Mouse (Mus musculus): ENCODE data around the gene Hnf4a. TPM values are rescaled to one million over a fixed set of nuclear protein-coding genes. Genes with fewer than 3 reads are reported as not detected.
A peak's percentile ranks its signal among the peaks of the same experiment; 100 is the strongest.

Gene Hnf4a
- polyA plus RNA-seq, 1 experiment from 2014 or later, result 24.2 TPM

GRCm38 (mm10) chr2:163542674-163543073 lies 36.1 kb downstream of the Hnf4a start:
- Histone ChIP-seq H3K4me3 (ENCODE audit: low read depth, low read length) (no peak overlapping the region), H3K27me3 (ENCODE audit: control insufficient read depth, insufficient read depth, low read length) (no peaks in the 10 kb centered on the region), H3K36me3 (ENCODE audit: control insufficient read depth, insufficient read depth, low read length) (no peaks in the 10 kb centered on the region), H3K4me1 (replicated peaks; ENCODE audit: control insufficient read depth, insufficient read depth) (no peaks in the 10 kb centered on the region), H3K4me2 (replicated peaks; ENCODE audit: low read depth) (no peak overlapping the region), H3K9me3 (ENCODE audit: control insufficient read depth, low read length) (no peaks in the 10 kb centered on the region), H3K9ac (ENCODE audit: low read length) (no peak overlapping the region), H3K27ac (replicated peaks) (no peak overlapping the region)
- WGBS, result 87% methylated on average over 10 of the region's 10 CpGs
- TF ChIP-seq CTCF (IDR thresholded peaks at IDR 0.05; ENCODE audit: low read depth) (no peak), EP300 (optimal IDR thresholded peaks at IDR 0.05) (no peak)
- ATAC-seq (ENCODE audit: low FRiP score, low TSS enrichment), result no peak
- DNase-seq (ENCODE audit: low spot score), result no peak

- H3K9me3 ChIP-seq (ENCODE audit: control insufficient read depth, low read length), result no peaks in the 10 kb centered on the region
- no peaks in the 10 kb centered on the region for H3K27me3 ChIP-seq (ENCODE audit: control insufficient read depth, insufficient read depth, low read length)
- H3K4me2 ChIP-seq (replicated peaks; ENCODE audit: low read depth), result no peak overlapping the region
- ATAC-seq (ENCODE audit: low FRiP score, low TSS enrichment) (peak; percentile 58), DNase-seq (ENCODE audit: low spot score) (peak; percentile 45)
- no peaks in the 10 kb centered on the region for H3K4me1 ChIP-seq (replicated peaks; ENCODE audit: control insufficient read depth, insufficient read depth)
- TF ChIP-seq CTCF (IDR thresholded peaks at IDR 0.05; ENCODE audit: low read depth) (no peak), EP300 (optimal IDR thresholded peaks at IDR 0.05) (no peak)
- H3K4me3 ChIP-seq (ENCODE audit: low read depth, low read length), result no peak overlapping the region
- no peaks in the 10 kb centered on the region for H3K36me3 ChIP-seq (ENCODE audit: control insufficient read depth, insufficient read depth, low read length)
- H3K27ac ChIP-seq (replicated peaks), result no peak overlapping the region
- H3K9ac ChIP-seq (ENCODE audit: low read length), result no peak overlapping the region
- 61% methylated on average over 14 of the region's 14 CpGs for WGBS
Measured at GRCm38 (mm10) chr2:163546623-163547318, 40.2 kb downstream of the Hnf4a start.

- H3K4me1 ChIP-seq (replicated peaks; ENCODE audit: control insufficient read depth, insufficient read depth), result no peaks in the 10 kb centered on the region
- TF ChIP-seq EP300 (optimal IDR thresholded peaks at IDR 0.05) (no peak), CTCF (IDR thresholded peaks at IDR 0.05; ENCODE audit: low read depth) (no peak)
- H3K4me2 ChIP-seq (replicated peaks; ENCODE audit: low read depth), result no peak overlapping the region
- H3K4me3 ChIP-seq (ENCODE audit: low read depth, low read length), result no peak overlapping the region
- H3K36me3 ChIP-seq (ENCODE audit: control insufficient read depth, insufficient read depth, low read length), result no peaks in the 10 kb centered on the region
- H3K27ac ChIP-seq (replicated peaks), result no peak overlapping the region
- no peak for DNase-seq (ENCODE audit: low spot score)
- no peak overlapping the region for H3K9ac ChIP-seq (ENCODE audit: low read length)
- no peak for ATAC-seq (ENCODE audit: low FRiP score, low TSS enrichment)
- no peaks in the 10 kb centered on the region for H3K27me3 ChIP-seq (ENCODE audit: control insufficient read depth, insufficient read depth, low read length)
- H3K9me3 ChIP-seq (ENCODE audit: control insufficient read depth, low read length), result no peaks in the 10 kb centered on the region
- WGBS, result 65% methylated on average over 5 of the region's 6 CpGs
Measured at GRCm38 (mm10) chr2:163548822-163549221, 42.2 kb downstream of the Hnf4a start.

GRCm38 (mm10) chr2:163549786-163550185 lies 43.2 kb downstream of the Hnf4a start:
- no peak for TF ChIP-seq EP300 (optimal IDR thresholded peaks at IDR 0.05)
- TF ChIP-seq CTCF (IDR thresholded peaks at IDR 0.05; ENCODE audit: low read depth), result no peak
- H3K4me3 ChIP-seq (ENCODE audit: low read depth, low read length), result no peak overlapping the region
- no peak for DNase-seq (ENCODE audit: low spot score)
- no peaks in the 10 kb centered on the region for H3K4me1 ChIP-seq (replicated peaks; ENCODE audit: control insufficient read depth, insufficient read depth)
- H3K36me3 ChIP-seq (ENCODE audit: control insufficient read depth, insufficient read depth, low read length), result no peaks in the 10 kb centered on the region
- 35% methylated on average over 6 of the region's 6 CpGs for WGBS
- no peaks in the 10 kb centered on the region for H3K27me3 ChIP-seq (ENCODE audit: control insufficient read depth, insufficient read depth, low read length)
- H3K9ac ChIP-seq (ENCODE audit: low read length), result no peak overlapping the region
- no peaks in the 10 kb centered on the region for H3K9me3 ChIP-seq (ENCODE audit: control insufficient read depth, low read length)
- H3K27ac ChIP-seq (replicated peaks), result no peak overlapping the region
- no peak overlapping the region for H3K4me2 ChIP-seq (replicated peaks; ENCODE audit: low read depth)
- ATAC-seq (ENCODE audit: low FRiP score, low TSS enrichment), result no peak

- ATAC-seq (ENCODE audit: low FRiP score, low TSS enrichment), result peak; percentile 88
- no peak overlapping the region for H3K4me3 ChIP-seq (ENCODE audit: low read depth, low read length)
- TF ChIP-seq EP300 (optimal IDR thresholded peaks at IDR 0.05) (no peak), CTCF (IDR thresholded peaks at IDR 0.05; ENCODE audit: low read depth) (no peak)
- 52% methylated on average over 8 of the region's 8 CpGs for WGBS
- H3K27ac ChIP-seq (replicated peaks), result no peak overlapping the region
- no peaks in the 10 kb centered on the region for H3K27me3 ChIP-seq (ENCODE audit: control insufficient read depth, insufficient read depth, low read length)
- no peaks in the 10 kb centered on the region for H3K36me3 ChIP-seq (ENCODE audit: control insufficient read depth, insufficient read depth, low read length)
- no peak overlapping the region for H3K9ac ChIP-seq (ENCODE audit: low read length)
- H3K9me3 ChIP-seq (ENCODE audit: control insufficient read depth, low read length), result no peaks in the 10 kb centered on the region
- H3K4me1 ChIP-seq (replicated peaks; ENCODE audit: control insufficient read depth, insufficient read depth), result no peaks in the 10 kb centered on the region
- no peak overlapping the region for H3K4me2 ChIP-seq (replicated peaks; ENCODE audit: low read depth)
- DNase-seq (ENCODE audit: low spot score), result peak; percentile 53
Measured at GRCm38 (mm10) chr2:163552518-163552929, 45.9 kb downstream of the Hnf4a start.

GRCm38 (mm10) chr2:163554425-163554982 lies 47.9 kb downstream of the Hnf4a start:
- H3K4me2 ChIP-seq (replicated peaks; ENCODE audit: low read depth), result no peak overlapping the region

More at GRCm38 (mm10) chr2:163554425-163554982, 47.9 kb downstream of the Hnf4a start:
- H3K36me3 ChIP-seq (ENCODE audit: control insufficient read depth, insufficient read depth, low read length), result no peaks in the 10 kb centered on the region
- H3K27me3 ChIP-seq (ENCODE audit: control insufficient read depth, insufficient read depth, low read length), result no peaks in the 10 kb centered on the region
- DNase-seq (ENCODE audit: low spot score) (no peak), ATAC-seq (ENCODE audit: low FRiP score, low TSS enrichment) (no peak)
- H3K9ac ChIP-seq (ENCODE audit: low read length), result no peak overlapping the region
- TF ChIP-seq CTCF (IDR thresholded peaks at IDR 0.05; ENCODE audit: low read depth) (no peak), EP300 (optimal IDR thresholded peaks at IDR 0.05) (no peak)
- no peaks in the 10 kb centered on the region for H3K9me3 ChIP-seq (ENCODE audit: control insufficient read depth, low read length)
- H3K4me3 ChIP-seq (ENCODE audit: low read depth, low read length), result no peak overlapping the region
- 73% methylated on average over 4 of the region's 4 CpGs for WGBS
- no peaks in the 10 kb centered on the region for H3K4me1 ChIP-seq (replicated peaks; ENCODE audit: control insufficient read depth, insufficient read depth)
- H3K27ac ChIP-seq (replicated peaks), result no peak overlapping the region

Measured in stomach, postnatal 0 days (tissue).